Mouse (Mus musculus) adipocyte (in vitro differentiated cells): ENCODE results near the gene Chpt1.
"Not testable (repeated sequence)": the region's sequence is repeated elsewhere in the genome, so short reads cannot be mapped to it uniquely, and the experiment has no call there.

ENCODE experiments used
- DNase-seq: peaks from one replicate; pipeline ENCODE4 v3.0.0-alpha.2; 2016; ENCODE audit warnings: low spot score

Gene Chpt1

DNA sequence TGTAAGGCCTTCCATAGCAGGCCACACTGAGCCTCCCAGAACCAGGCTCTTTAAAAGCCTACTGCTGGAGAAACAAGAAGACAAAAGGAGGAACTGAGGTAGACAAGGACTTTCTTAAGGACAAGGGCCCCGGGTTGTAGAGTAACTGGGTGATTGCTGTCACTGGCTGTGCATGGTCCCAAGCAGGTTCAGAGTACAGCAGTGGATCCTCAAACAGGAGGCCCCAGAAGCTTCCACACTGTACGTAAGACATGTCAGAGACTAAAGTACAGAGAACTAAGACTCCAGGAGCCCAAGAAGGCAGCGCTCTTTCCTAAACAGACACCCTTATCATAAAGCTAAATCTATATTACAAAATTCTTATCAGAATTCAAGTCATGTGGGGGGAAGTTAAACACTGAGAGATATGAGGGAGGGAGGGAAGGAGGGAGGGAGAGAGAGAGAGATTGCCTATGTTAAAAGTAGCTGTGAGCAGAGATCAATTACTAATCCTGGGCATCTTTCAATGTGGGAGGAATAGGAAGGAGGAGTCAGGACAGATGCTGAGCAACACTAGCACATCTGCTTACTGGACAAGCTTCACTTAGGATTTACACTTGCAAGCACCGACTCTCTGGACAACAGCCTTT is 8.8 kb downstream of the Chpt1 start:
- no peak for DNase-seq

- DNase-seq = no peak
Observed at GRCm38 (mm10) chr10:88492658-88493057, 11.2 kb downstream of the Chpt1 start.

- no peak for DNase-seq
Observed at GRCm38 (mm10) chr10:88491632-88492031, 12.2 kb downstream of the Chpt1 start.

GRCm38 (mm10) chr10:88488629-88489028 is 15.2 kb downstream of the Chpt1 start:
- no peak for DNase-seq

DNA sequence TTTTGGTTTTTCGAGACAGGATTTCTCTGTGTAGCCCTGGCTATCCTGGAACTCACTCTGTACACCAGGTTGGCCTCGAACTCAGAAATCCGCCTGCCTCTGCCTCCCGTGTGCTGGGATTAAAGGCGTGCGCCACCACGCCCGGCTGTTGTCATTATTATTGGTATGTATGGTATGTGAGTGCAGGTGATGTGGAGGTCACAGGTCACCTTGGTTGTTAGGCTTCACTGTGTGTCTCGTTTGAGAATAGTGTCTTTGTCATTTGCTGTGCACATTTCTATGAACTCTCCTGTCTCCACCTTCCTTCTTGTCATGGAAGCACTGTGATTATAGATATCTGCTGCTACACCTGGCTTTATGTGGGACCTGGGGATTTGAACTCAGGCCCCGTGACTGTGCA is 21.0 kb downstream of the Chpt1 start:
- DNase-seq = not testable (repeated sequence)

DNA sequence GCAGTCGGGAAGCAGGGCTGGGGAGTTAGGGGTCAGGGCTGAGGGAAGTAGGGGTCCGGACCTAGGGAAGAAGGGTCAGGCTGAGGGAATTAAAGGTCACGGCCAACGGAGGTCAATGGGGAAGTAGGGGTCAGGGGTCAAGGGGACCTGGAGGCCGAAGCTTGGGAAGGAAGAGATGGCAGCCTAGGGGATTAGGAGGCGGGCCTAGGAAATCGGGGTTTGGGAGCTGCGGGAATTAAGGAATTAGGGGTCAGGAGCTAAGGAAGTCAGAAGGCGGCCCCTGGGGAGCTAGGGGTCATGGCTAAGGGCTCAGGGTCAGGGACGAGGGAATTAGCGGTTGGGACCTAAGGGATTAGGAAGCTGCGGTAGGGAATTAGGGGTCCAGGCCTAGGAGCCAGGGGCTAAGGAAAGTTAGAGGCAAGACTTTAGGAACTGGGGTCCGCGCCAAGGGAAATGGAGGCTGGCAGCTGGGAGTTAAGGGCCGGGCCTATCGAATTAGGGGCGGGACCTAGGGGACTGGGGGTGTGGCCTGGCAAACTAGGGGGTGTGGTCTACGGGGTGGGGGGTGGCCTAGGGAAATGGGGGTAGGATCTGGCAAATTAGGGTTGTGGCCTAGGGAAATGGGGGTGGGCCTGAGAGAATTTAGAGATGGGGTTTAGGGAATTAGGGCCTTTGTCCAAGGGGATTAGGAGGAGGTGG is 43.6 kb downstream of the Chpt1 start:
- no peak for DNase-seq

DNA sequence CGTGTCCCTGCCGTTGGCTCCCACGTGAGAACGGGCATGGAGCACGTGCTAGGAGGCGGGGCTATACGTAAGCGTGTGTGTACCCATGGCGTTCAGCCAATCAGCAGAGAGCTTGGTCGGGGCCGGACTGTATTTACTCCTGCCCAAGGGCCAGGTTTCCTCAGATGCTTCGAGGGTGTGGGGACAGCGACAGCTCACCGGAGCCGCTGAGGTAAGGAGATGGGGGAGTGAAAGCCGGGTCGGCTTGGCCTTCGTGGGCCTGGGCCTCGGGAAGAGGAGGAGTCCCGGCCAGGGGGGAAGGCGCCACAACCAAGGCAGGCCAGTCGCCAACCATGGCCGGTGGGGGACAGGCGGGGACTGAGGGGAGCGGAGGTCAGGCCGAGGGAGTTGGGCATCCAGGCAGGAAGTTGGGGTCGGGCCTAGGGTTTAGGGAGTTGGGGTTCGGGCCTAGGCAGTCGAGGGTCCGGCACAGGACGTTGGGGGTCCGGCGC is 44.3 kb downstream of the Chpt1 start, which contains the start of gene Sycp3:
TSS of gene Sycp3 (plus strand) at position 68 of the 491 bp plus-strand sequence.
- DNase-seq = no peak

GRCm38 (mm10) chr10:88457816-88458215 is 46.1 kb downstream of the Chpt1 start:
- peak; percentile 14 for DNase-seq

DNA sequence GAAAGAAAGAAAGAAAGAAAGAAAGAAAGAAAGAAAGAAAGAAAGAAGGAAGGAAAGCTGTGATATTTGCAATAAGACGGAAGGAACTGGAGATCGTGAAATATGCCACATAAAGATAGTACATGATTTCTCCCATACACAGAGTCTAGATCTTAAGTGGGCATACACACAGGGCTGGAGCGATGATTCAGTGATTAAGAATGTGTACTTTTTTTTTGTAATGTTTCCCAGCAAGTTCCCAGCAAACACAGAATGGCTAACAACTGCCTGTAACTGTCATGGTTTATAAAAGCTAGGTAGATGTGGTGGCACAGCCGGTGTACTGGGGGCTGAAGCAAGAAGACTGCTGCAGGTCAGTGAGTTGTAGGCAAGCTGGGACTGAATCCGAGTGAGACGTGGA is 51.9 kb downstream of the Chpt1 start:
- no peak for DNase-seq

- DNase-seq = peak; percentile 94
Observed at GRCm38 (mm10) chr10:88451221-88451620, 52.7 kb downstream of the Chpt1 start.

DNA sequence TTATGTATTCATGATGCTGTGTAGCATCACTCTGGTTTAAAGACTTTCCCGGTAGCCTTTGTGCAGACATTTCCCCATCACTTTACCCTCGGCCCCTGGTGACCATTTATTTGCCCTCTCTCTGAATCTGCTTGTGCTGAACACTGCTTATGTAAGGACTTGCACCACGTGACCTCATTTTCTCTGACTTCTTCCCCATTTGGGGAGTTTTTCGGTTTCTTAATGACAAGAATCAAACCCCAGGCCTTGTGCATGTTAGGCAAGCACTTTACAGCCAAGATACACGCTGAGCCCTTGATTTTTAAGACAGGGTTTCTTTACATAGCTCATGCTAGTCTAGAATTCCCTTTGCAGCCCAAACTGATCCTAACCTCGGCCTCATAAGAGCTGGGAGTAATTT is 62.6 kb downstream of the Chpt1 start:
- peak; percentile 74 for DNase-seq

DNA sequence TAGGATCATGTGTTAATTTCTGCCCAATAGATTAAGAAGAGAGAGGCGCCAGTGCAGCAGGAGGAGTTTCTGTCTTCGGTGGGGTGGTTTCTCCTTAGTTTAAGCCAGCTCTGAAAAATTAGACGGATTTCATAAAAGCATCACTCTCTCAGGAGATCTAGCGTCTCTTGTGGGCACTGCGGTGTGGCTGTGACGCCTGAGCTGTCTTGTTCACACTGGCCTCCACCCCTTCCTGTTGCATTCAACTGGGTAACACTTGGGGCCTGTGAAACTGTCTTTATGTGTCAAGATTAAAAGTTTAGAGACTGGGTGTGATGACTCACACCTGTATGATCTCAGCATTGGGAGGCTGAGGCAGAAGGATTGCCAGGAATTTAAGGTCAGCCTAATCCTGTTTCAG is 75.9 kb downstream of the Chpt1 start:
- no peak for DNase-seq

DNA sequence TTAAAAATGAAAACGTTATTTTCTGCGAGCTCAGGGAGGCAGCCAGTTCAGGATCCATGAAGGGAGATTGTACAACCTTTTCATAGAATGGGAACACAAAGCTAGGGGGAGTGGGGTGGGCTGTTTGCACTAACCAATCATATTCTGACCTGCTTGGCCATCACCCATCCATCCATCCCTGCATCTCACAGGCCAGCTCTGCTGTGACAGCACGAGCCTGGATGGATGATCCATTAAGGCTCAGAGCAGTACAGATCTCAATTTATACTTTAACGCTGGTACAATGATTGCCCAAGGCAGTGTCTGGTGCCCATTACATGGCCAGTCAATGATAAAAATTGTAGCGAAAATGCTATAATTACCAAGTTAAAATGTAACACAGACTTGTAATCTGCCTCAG is 77.0 kb downstream of the Chpt1 start:
- DNase-seq = no peak

GRCm38 (mm10) chr10:88426158-88426816 is 77.6 kb downstream of the Chpt1 start:
- peak; percentile 78 for DNase-seq

- no peak for DNase-seq
Observed at GRCm38 (mm10) chr10:88420655-88421435, 83.0 kb downstream of the Chpt1 start.

DNA sequence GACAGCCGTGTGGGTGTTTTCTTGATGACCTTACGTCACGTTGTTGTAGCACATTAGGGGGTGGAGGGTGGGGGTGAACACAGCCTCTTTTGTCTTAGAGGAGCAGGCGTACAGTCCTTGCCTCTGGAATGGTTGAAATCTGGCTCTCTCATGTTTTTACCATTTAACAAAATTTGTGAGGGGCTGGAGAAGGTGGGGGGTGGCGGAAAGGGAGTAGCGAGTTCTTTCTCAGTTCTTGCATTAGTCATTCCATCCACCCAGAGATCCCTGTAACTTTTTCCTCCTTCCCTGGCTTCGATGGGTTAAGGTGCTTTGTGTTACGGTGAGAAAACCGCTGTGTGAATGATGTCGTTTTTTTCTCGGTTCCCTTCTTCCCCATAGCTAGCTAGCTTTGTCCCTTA is 83.7 kb downstream of the Chpt1 start:
- DNase-seq = no peak

DNA sequence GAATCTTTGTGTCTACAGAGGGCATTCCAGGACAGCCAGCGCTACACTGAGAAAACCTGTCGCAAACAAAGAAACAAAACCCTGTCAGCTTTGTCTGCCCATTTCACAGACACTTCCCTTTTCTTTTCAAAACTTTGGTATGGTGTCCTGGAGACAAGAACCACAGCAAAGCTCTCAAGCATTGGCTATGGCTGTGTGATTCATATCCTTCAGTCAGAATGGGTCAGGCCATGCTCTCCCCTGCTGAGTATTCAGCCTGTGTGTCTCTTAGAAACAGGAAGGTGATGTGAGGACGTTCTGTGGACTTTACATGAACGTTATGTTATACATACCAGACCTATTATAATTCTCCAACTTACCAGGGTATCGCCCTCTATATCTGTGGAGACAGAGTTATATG is 86.2 kb downstream of the Chpt1 start:
- no peak for DNase-seq

DNA sequence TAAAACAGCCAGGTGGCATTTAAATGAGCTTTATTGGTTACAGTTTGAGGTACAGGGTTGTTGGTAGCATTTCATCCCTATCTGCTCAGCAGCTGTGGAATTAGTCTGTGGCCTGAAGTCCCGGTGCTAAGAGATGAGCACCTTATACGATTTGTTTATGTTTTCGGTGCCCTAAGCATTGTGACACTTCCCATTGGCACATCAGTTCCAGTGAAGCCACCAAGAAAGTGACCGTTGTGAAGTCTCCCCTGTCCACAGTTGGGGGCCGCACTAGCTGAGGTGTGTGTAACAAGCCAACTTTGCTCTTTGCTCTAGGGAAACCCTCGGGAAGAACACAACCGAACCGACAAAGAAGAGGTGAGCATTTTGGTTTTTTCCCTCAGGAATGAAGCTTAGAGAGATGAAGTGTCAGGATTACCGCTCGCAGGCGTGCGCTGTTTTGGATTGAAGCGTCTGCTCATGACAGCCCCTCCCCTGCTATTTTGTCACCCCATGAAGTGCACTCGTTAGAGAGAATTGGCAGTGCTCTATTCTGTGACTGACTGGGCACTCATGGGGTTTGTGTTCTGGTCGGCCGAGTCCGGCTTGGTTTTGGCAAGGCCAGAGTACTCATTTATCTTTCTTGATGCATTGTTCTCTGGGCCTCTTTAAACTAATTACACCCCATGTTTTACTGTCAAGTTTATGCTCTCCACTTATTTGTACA is 91.4 kb downstream of the Chpt1 start:
- no peak for DNase-seq

- DNase-seq = no peak
Observed at GRCm38 (mm10) chr10:88409751-88410150, 94.1 kb downstream of the Chpt1 start.

DNA sequence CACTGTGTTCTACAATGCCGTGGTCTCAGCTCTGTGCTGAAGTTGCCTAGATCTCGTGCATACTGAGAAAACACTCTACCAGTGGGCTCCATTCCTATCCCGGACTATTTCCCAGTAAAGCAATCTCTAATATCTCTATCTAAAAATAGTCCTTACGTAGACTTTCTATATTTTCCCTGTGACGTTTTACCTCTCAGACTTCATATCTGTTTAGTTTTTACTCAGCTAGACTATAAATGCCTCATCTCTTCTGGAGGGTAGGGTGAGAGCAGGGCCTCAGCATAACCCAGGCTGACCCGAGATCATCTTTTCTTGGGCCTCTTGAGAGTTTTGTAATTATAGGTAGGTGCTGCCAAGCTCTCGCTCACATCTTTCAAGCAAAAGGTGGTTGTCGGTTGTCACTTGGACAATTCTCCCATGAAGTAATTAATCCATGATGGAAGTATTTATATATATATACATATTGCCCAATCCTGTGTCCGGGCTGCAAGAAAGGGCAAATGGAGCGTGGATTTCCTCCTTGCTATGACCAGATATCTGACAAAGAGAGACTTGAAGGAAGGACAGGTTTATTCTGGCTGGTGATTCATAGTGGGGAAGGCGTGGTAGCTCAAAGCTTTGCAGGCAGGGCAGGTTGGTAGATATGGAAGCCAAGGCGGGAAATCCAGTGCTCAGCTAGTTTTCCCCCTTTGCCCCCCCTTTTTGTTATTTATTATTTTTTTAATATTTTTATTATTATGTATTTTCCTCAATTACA is 95.8 kb downstream of the Chpt1 start:
- DNase-seq = no peak

DNA sequence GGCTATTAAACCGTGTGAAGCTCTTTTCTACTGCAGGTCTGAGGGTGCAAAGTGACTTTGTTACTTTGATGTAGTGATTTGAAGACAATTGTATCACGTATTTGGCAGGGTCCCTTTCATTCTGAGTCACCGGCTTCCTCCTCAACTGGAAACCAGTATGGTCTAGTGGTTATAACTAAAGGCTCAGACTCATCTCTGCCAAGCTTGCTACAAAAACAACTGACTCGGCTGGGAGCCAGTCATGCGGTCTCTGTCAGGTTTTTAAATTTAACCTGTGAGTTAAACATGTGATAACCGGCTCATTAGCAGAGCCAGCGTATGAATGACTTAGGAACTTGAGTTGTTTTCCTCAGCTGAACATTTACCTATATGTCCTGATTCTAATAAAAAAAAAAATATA is 98.1 kb downstream of the Chpt1 start:
- no peak for DNase-seq
